Mouse (Mus musculus) colon, adult 2 months (tissue): ENCODE measurements around the gene Capn9. TPM values are rescaled to one million over a fixed set of nuclear protein-coding genes. Genes with fewer than 3 reads are reported as not detected.

Source experiments
- polyA plus RNA-seq: library from polyadenylated mRNA; depleted of rRNA; stranded (reverse); fragments of >200 nt; gene quantifications from 2 replicates; pipeline ENCODE4 v1.2.3, GENCODE M21; 2012; rRNA removed

Capn9 gene
- 37.5 and 45.4 TPM in 2 replicates for polyA plus RNA-seq

GRCm38 (mm10) chr8:124575811-124576210, at the start of gene Capn9:
Gene Capn9 (plus strand): TSS chr8:124576111.

GRCm38 (mm10) chr8:124569593-124569992, 6.3 kb upstream of the Capn9 start, which contains the start of gene Agt:
Gene Agt (minus strand): TSS chr8:124569706.

GRCm38 (mm10) chr8:124663112-124663873, 87.4 kb downstream of the Capn9 start, which contains the start of gene 2310022B05Rik:
Gene 2310022B05Rik (minus strand): TSS chr8:124663369.

Other genes with a start within 250 kb of the Capn9 start
- 3.0 and 6.1 TPM in 2 replicates for gene Pgbd5, start 136.5 kb upstream of the Capn9 start, polyA plus RNA-seq
- gene Cog2, start 55.3 kb upstream of the Capn9 start, polyA plus RNA-seq, result 29.7 and 32.2 TPM in 2 replicates
- 54.4 and 75.4 TPM in 2 replicates for gene Agt, start 6.4 kb upstream of the Capn9 start, polyA plus RNA-seq
- 45.9 and 51.5 TPM in 2 replicates for gene 2310022B05Rik, start 87.3 kb downstream of the Capn9 start, polyA plus RNA-seq
- 15.4 and 15.5 TPM in 2 replicates for gene Ttc13, start 145.9 kb downstream of the Capn9 start, polyA plus RNA-seq
- gene Arv1, start 146.0 kb downstream of the Capn9 start, polyA plus RNA-seq, result 11.9 and 13.1 TPM in 2 replicates
- gene Fam89a, start 175.7 kb downstream of the Capn9 start, polyA plus RNA-seq, result 1.3 and 2.1 TPM in 2 replicates
- gene Trim67, start 217.0 kb downstream of the Capn9 start, polyA plus RNA-seq, result 0.10 and 0.12 TPM in 2 replicates